Mouse (Mus musculus): Measurements from ENCODE around the gene Prkar1b. TPM values are rescaled to one million over a fixed set of nuclear protein-coding genes. Genes with fewer than 3 reads are reported as not detected.

The Prkar1b gene
- polyA plus RNA-seq (2017; shearing (Covaris generic)), result 1 to 10 TPM; 2.1 to 4.0 TPM

GRCm38 (mm10) chr5:139149681-139150602 is at the start of gene Prkar1b, which contains the start of gene Dnaaf5:
Gene Prkar1b (minus strand): TSS chr5:139150001.
Gene Dnaaf5 (plus strand): TSS chr5:139150223.

GRCm38 (mm10) chr5:138997171-138997788 is 152.5 kb downstream of the Prkar1b start, which contains the start of gene Pdgfa:
Gene Pdgfa (minus strand): TSS chr5:138997370.

Other genes with a start within 250 kb of the Prkar1b start
- under 1 TPM in 1 of 2 experiments, not detected in 1; 0.48 TPM for gene Pdgfa, start 152.6 kb downstream of the Prkar1b start, polyA plus RNA-seq (2017; shearing (Covaris generic))
- gene Dnaaf5, start 222 bp upstream of the Prkar1b start, polyA plus RNA-seq (2017; shearing (Covaris generic)), result 10 to 100 TPM; 19.6 to 31.7 TPM
- 10 to 100 TPM; 30.3 to 35.8 TPM for gene Sun1, start 50.6 kb upstream of the Prkar1b start, polyA plus RNA-seq (2017; shearing (Covaris generic))
- 100 to 1,000 TPM; 118 to 148 TPM for gene Get4, start 102.3 kb upstream of the Prkar1b start, polyA plus RNA-seq (2017; shearing (Covaris generic))
- 10 to 100 TPM; 13.9 to 77.4 TPM for gene Adap1, start 175.6 kb upstream of the Prkar1b start, polyA plus RNA-seq (2017; shearing (Covaris generic))
- 10 to 100 TPM; 51.7 to 52.5 TPM for gene Cox19, start 201.4 kb upstream of the Prkar1b start, polyA plus RNA-seq (2017; shearing (Covaris generic))
- gene Cyp2w1, start 202.6 kb upstream of the Prkar1b start, polyA plus RNA-seq (2017; shearing (Covaris generic)), result not detected
- gene Gpr146, start 227.7 kb upstream of the Prkar1b start, polyA plus RNA-seq (2017; shearing (Covaris generic)), result 10 to 100 TPM; 23.7 to 26.2 TPM